Mouse (Mus musculus) thymus, postnatal 0 days (tissue): ENCODE data around the gene Mmrn1. TPM values are rescaled to one million over a fixed set of nuclear protein-coding genes. Genes with fewer than 3 reads are reported as not detected.
A peak's percentile ranks its signal among the peaks of the same experiment; 100 is the strongest.
"Not testable (repeated sequence)": the region's sequence is repeated elsewhere in the genome, so short reads cannot be mapped to it uniquely, and the experiment has no call there.

Experiments
- DNase-seq: peaks from one replicate; pipeline ENCODE4 v3.0.0-alpha.2; 2015; ENCODE audit warnings: low spot score
- polyA plus RNA-seq: library from polyadenylated mRNA; unstranded; fragments of >200 nt; fragmentation: Nextera tagmentation; extraction: Ambion mirVana; gene quantifications from 2 replicates; pipeline ENCODE4 v1.2.1, GENCODE M21; 2015

Gene Mmrn1
- 0.26 and 0.31 TPM in 2 replicates for polyA plus RNA-seq

DNA sequence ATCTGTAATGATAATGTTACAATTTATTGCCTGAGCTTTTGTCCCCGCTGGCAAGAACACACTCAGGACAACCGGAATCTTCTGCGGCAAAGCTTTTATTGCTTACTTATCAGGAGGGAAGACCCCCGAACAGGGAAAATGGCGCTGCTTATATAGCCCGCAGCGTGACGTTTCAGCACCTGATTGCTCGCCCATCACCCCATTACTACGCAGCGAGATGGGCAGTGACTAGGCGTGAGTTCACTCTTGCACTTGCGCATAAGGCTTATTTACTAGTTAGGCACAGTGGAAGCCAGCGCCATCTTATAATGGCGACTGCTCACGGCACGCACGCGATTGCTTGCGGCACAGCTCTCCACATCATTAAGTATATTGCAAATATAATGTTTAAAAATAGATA is at the start of gene Mmrn1:
Gene Mmrn1, plus strand, starts transcription at position 301 of the 400 bp plus-strand sequence.
- DNase-seq: not testable (repeated sequence)

DNA sequence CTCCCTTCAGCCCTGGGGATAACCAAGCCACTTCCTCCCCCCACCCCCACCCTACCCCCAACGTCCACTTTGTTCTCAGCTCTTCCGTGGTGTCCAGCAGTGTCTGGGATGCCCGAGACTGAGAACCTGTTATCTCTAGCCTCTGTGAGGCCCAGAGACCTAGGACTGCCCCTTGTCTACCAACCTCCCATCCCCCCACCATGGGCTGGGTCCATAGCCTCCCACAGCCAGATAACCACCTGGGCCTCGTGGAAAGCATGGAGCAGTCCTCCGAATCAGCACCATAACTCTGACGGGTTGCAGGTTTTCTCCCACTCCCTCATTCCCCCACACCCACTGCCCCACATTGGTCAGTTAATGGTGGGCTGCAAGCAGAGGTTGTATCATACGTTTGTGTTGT is 44.4 kb upstream of the Mmrn1 start:
- DNase-seq: no peak

DNA sequence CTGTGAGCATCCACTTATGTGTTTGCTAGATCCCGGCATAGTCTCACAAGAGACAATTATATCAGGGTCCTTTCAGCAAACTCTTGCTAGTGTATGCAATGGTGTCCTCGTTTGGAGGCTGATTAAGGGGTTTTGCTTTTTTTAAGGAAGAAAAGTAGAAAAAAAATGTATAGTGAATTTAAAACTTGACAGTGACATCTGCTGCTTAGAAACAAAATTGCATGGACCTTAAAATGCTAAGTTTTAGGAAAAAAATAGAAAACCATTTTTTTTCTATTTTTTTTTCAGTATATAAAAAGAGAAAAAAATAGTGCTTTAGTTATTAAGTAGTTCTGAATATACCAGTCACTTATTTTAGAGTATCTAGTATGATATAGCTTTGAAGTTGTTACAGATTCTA is 43.2 kb upstream of the Mmrn1 start:
- DNase-seq: no peak

DNA sequence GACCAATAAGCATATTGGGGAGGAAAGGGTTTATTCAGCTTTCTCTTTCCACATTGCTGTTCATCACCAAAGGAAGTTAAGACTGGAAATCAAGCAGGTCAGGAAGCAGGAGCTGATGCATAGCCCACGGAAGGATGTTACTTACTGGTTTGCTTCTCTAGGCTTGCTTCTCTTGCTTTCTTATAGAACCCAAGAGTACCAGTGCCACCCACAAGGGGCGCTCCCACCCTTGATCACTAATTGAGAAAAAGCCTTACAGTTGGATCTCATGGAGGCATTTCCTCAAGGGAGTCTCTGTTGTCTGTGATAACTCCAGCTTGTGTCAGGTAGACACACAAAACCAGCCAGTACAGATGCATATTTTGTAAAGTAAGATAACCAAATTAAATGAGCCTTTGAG is 17.5 kb upstream of the Mmrn1 start:
- no peak for DNase-seq

DNA sequence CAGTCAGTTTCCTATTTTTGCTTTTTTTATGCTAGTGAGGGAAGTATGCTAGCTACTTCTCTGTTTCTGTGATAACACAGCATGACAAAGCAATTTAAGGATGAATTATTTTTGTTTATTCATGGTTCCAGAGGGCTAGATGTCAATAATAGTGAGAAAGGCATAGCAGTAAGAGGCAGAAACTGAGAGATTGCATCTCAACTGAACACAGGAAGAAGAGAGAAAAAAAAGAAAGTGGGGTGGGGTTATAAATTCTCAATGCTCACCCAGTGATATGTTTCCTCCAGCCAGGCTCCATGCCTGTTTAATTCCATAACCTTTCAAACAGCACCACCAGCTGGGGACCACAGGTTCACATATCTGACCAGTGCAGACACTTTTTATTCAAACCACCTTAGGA is 6.6 kb downstream of the Mmrn1 start:
- no peak for DNase-seq

DNA sequence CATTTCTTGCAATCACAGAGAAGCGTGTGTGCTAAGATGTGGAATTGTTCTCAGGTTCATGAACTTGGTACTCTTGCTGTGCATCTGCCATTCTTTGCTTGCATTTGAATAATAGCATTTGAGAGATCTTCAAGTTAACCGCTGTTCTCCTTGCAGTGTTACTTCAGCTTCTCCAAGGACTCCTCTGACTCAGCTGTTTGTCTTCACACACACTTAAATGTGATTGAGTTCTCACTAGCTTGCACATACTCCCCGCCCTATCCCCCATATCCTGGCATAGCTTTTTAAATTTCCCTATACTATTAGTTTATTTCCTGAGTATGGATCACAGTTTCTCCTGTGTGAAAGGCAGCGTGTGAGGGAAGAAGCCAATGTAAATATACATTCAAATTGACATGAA is 10.1 kb downstream of the Mmrn1 start:
- no peak for DNase-seq

DNA sequence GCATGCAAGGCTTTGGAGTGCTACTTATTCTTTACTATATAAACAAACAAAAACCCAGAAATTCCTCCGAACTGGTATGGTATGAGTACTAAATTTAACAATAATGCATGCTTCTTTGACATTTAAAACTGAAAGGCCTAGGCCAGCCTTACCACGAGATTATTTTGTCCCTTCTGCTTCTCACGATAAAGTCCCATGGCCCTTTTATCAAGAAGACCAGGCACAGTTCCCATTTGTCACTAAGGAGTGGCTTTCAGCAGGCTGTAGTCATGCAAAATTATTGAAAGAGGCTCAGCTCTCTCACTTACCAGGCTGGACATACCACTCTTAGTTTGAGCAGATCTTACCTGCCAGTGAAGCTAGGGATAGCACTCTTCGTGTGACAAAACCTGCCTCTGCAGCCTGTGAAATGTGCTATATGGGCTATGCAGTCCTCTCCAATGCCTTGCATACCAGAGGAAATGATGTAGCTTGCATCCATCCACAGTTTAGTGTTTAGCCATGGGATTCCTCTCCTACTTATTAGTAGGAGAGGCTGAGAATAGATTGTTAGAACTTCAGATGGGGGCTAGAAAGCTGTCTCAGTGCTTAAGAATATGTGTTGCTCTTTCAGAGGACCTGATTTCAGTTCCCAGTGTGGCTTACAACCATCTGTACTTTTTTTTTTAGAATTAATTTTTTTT is 10.8 kb downstream of the Mmrn1 start:
- no peak for DNase-seq

DNA sequence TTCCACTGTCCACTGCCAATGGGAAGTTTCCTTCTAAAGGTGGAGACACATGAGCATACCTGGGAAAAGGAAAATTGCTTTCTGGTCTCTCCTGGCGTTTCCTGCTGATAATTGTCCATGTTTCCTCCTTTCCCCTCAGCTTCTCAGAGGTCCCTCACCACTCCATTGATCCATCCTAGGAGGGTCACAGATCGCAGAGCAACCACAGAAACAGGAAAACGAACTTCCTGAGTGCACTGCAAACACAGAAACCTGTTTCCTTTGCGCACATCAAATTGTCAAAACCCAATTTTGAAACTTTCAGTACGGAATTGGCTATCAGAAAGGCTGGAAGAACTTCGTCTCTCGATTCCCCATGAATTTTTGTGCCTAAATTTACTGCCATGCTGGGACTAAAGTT is 19.4 kb downstream of the Mmrn1 start:
- no peak for DNase-seq

DNA sequence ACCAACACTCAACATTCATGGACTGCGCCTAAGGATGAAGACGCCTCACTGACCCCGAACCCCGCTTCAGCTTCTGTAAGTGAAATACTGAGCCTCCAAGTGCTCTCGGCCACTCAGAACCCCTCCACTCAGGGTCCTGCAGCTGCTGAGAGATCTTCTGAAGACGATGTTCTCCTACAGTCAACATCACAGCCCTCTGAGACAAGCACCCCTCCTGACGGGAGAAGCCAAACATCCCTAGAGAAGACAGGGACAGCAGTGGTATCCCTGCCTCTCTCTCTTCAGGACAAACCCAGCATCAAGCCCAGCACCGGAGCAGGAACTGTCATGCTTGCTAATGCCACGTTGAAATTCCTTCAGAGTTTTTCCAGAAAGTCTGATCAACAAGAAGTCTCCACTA is 19.8 kb downstream of the Mmrn1 start:
- no peak for DNase-seq

DNA sequence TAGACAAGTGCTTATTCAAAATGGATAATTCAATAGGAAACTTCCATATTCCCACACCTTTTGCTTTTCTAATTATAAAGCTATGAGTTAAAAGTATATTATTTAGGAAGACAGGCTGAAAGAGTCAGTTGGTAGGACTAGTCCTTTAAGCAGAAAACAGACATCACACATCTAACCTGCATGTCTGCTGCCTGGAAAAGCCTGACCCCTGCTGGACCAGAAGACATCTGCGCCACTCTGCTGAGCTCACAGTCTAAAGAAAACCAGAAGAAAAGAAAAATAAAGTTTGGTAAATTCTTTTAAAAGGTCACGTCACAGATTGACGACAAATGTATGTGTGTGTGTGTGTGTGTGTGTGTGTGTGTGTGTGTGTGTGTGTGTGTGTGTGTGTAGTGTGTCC is 25.6 kb downstream of the Mmrn1 start:
- no peak for DNase-seq

DNA sequence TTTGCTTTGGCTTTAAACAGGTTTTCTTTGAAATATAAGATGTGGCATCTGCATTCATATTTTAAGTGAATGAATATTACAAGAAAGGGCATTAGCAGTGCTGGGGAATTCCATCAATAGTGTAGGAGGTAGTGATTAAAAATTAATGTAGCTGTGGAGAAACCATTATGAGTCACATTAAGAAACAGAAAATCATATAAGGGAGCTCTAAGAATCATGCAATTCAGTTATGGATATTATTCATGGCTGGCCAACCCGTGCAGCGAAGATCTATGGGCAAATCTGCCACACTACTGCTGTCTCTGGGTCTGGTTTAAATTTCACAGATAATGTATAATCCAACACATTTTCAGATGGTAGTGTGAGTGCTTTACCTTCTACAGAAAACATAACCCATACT is 36.5 kb downstream of the Mmrn1 start:
- no peak for DNase-seq

DNA sequence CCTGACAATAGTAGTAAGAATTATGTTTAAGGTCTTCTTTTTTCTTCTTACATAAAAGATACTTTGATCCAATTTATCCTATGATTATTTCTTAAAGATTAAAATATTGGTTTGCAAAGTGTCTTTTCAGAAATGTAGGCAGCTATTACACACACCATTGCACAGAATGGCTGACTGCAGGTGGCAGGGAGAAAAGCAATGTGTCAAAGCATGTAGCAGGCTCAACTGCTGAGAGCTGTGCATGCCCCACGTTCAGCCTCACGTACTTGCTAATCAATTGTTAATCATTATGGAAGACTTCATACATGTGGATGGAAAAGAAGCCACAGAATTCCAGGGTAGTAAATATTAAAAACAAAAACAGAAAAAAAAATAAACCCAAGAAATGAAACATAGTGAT is 37.1 kb downstream of the Mmrn1 start:
- no peak for DNase-seq

DNA sequence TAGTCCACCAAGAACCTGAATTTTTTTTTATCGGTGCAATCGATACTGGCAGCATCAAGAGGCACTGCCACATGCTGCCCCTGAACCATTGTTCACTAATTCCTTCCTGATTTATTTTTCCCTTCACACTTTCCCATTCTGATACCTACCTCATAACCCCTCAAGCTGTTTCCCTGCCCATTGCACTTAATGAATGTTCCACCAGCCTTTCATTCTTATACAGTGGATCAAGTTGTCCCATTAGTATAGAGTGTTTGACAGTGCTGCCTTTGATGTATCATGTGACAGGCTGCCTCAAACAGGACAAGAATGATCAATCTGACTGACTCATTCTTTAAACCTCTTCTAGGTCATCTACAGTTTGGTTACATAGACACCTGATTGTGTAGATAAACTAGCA is 37.9 kb downstream of the Mmrn1 start:
- DNase-seq: no peak

DNA sequence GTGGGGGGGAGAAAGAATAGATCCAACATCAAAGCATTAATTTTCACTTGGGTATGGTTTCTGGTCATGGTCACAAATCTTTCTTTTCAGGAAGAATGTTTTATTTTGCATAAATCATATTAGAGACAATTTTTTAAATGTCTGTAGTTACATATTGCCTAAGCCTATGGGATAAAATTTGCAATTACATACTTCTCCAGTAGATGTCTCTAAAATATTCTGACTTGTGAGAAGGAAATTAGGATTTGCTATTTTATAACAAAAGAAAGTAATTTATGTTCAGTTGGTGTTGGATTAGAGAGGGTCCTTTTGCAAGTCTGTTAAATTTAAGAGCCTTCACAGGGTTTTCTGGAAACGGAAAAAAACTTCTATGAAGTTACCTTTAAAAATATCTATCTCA is 39.0 kb downstream of the Mmrn1 start:
- DNase-seq: no peak

DNA sequence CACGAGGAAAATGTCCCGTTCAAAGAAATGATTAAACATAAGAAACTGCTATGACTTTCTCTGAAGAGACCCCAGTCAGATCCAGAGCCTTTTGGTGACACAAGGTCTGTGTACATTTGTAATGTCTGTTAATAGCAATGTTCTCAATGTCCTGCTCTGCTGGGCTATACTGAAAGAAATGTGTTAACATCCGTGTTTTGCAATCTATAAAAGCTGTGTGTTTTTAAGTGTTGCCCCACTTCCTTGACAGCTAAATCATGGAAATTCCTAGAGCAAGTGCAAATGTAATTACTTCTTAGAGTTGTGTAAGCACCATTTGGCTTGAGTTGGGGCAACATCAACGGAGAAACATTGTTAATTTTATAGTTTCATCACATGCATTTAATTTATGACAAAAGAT is 42.2 kb downstream of the Mmrn1 start:
- no peak for DNase-seq

DNA sequence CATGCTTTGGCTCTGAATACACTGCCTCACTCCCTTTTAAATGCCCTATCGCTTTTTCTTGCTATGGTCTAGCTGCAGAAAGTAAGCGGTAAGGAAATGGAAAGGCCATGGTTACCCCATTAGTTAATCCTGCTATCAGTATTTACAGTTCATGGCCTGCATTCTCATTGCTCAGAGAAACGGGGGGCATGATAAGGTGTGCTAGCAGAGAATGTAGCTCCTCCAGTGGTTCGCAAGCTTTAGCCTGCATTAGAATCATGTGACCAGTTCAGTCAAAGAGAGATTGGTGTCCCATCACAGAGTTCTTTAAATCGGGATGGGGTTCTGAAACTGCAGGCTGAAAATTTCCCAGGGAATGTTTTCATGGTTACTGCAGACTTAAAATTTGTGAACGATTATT is 44.6 kb downstream of the Mmrn1 start:
- no peak for DNase-seq

DNA sequence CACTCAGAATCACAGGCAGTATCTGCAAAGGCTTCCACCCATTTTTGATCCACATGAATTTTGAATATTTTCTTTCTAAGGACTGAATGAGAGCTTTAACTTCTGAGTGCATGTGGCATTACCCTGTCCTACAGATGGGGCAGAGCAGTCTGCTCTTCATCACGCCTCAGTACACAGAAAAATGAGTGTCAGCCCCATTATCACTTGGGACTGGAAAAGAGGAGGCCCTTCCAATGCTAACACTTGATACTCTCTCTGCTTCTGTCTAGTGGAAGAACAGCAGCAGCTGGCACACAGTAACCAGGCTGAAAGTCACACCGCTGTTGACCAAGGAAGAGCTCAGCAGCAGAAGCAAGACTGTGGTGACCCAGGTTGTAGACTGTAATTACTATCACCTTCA is 46.0 kb downstream of the Mmrn1 start:
- DNase-seq: no peak

DNA sequence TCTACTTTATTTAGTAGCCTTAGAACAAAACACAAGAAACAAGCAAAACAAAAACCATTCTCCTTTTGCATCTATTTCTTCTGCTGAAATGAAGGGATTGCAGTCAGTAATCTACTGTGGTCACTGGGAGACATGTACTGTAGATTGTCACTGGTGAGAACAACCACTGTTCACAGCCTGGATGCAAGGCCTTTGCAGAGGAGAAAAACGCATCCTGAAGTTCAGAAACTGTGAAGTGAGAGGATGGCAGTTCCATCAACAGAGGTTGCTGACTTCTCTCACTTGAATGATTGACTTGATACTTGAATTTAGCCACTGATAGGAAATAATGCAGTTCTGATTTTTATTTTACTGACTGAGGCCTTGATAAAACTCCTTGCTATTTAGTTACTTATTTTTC is 53.8 kb downstream of the Mmrn1 start:
- no peak for DNase-seq

DNA sequence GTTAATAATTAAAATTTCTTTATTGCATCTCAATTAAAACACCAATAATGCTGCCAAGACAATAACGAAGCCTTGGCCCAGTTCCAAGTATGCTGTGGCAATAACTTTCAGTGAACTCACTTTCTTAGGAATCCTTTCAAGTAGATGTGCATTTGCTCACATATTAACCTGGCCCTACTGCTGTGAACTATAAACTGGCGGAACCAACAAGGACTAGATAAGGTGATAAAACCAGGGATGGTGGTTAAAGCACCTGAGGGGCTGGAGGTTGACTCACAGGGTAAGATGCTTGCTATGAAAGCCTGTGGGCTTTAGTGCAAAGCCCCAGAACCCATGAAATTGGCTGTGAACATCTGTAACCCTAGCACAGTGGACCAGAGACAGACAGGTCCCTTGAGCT is 54.3 kb downstream of the Mmrn1 start:
- no peak for DNase-seq

DNA sequence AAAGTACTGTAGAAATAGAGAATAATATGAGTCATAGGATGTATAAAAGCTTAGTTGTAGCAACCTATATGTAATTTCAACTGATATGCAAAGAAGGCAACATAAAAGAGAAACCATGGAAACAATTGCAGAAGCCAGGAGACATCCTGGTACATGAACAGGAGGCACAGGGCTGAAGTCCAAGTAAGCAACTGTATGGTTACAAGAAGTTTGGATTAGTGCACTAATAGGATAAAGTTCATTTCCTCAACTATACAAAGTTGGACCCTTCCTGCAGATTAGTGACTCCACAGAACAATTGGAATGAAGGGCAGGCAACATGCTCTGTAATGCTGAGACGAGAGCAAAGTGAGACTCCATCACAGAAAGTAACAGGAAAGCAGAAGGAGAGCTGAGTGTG is 59.6 kb downstream of the Mmrn1 start:
- DNase-seq: no peak

DNA sequence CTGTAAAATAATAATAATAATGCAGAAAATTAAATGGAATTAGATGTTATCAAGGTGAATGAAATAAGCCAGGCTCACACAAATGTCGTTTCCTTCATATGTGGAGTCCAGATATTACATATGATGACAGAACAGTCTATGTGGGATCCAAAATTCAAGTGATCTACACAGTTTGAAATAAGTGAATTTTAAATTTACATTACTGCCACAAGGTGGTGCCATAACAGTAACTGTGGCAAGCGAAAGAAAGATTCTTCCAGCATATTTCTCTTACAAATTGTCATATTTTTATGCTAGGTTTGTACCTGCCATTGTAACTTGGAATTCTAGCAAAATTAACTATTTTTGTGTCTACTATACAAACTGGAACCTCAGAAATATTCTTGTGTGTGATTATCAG is 61.1 kb downstream of the Mmrn1 start:
- peak; percentile 14 for DNase-seq

DNA sequence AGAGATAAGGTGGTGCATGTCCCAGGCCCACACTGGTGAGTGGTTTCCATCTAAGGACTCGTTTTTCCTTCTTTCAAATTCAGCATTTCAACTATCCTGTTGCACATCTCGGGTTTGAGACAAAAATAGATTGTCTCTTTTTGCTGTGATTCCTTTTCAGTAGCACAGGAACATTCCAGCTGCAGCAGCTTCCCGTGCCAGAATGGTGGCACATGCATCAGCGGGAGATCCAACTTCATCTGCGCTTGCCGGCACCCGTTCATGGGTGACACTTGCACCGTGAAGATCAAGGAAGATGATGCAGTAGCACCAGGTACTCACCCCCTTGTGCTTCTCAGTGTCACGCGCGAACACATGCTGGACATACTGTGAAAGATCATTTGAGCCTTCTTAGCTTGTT is 62.1 kb downstream of the Mmrn1 start:
- DNase-seq: no peak

DNA sequence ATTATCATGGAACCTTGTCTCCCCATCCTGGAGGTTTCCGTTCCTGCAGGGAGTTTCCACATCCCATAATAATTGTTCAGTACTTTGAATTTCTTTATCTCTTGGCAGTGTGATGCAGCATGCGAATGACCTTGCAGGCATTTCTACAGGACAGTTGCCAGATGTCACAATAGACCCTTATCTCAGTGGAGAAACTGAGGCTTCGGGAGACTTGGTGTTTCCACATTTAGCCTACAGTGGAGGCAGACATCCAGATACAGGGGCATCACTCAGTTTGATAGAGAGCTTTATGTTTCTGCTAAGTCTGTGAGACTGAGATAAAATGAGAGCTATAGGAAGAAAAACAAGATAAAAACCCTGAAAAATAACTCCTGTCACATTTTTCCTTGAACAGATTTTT is 63.0 kb downstream of the Mmrn1 start:
- no peak for DNase-seq

DNA sequence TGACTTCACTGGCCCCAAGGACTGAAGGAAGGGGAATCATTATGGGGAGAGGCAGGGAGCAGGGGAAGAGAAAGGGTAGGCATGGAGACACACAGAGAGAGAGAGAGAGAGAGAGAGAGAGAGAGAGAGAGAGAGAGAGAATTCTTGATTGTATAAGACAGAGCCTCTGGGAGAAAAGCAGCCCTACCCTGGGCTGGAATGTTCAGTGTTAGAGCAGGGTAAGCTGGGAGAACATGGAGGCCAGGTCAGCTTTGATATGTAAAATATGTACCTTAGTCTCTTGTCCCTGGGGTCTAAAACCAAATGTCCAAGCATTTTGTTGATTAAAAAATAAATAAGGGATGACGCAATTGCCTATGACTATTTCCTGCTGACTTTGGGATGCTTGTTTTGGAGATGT is 67.6 kb downstream of the Mmrn1 start:
- no peak for DNase-seq
